Mouse (Mus musculus): ENCODE measurements at regions not wholly inside any gene's neighbourhood (a gene's known extent, or its start where the extent isn't known, plus 50 kb on each side); places are given as distances from the start of the nearest gene placed in this dataset.

GRCm38 (mm10) chr9:50124241-50124640 is 220.5 kb downstream of the Rpl10-ps3 start:
- Histone ChIP-seq H3K4me3 (no peak overlapping the region), H3K27ac (no peak overlapping the region), H3K9me3 (no peaks in the 10 kb centered on the region), H3K36me3 (no peaks in the 10 kb centered on the region), H3K27me3 (replicated peaks) (no peaks in the 10 kb centered on the region), H3K4me2 (replicated peaks) (no peak overlapping the region), H3K4me1 (0 out of 2 replicates have a peak, but pooled peaks cover 4% of the 10 kb centered on the region), H3K9ac (no peak overlapping the region)
- 30% methylated on average over 4 of the region's 4 CpGs for WGBS
- no peak for ATAC-seq (ENCODE audit: low FRiP score, low read depth)

GRCm38 (mm10) chr9:50120820-50121599 is 223.8 kb downstream of the Rpl10-ps3 start:
- H3K9me3 ChIP-seq, result no peaks in the 10 kb centered on the region

DNA sequence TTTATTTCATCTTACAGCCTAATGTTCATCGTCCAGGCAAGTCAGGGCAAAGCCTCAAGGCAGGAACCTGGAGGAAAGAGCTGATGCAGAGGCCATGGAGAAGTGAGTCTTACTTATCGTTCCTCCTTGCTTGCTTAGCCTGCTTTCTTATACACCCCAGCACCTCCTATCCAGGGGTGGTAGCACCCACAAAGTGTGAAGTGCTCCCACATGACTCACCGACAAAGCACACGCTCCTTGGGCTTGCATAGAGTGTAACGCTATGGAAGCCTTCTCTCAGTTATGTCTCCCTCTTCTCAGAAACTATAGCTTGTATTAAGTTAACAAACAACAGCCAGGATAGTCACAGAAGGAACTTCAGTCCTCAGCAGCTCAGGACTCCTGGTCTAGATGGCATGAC is 225.4 kb downstream of the Rpl10-ps3 start:
- Histone ChIP-seq H3K4me2 (replicated peaks) (no peak overlapping the region), H3K4me3 (no peak overlapping the region), H3K9ac (no peak overlapping the region), H3K9me3 (no peaks in the 10 kb centered on the region), H3K36me3 (no peaks in the 10 kb centered on the region), H3K27ac (no peak overlapping the region), H3K27me3 (replicated peaks) (no peaks in the 10 kb centered on the region), H3K4me1 (0 out of 2 replicates have a peak, but pooled peaks cover 3% of the 10 kb centered on the region)
- WGBS, result 91% methylated on average over 5 of the region's 5 CpGs
- no peak for ATAC-seq (ENCODE audit: low FRiP score, low read depth)

More at GRCm38 (mm10) chr9:50120820-50121599, 223.8 kb downstream of the Rpl10-ps3 start:
- no peak overlapping the region for H3K4me2 ChIP-seq (replicated peaks)
- H3K36me3 ChIP-seq, result no peaks in the 10 kb centered on the region
- H3K27me3 ChIP-seq (replicated peaks), result no peaks in the 10 kb centered on the region
- ATAC-seq (ENCODE audit: low FRiP score, low read depth), result no peak
- 90% methylated on average over 9 of the region's 9 CpGs for WGBS
- 0 out of 2 replicates have a peak, but pooled peaks cover 4% of the 10 kb centered on the region for H3K4me1 ChIP-seq
- no peak overlapping the region for H3K9ac ChIP-seq
- H3K27ac ChIP-seq, result no peak overlapping the region
- no peak overlapping the region for H3K4me3 ChIP-seq

- Histone ChIP-seq H3K4me3 (no peak overlapping the region), H3K9ac (no peak overlapping the region), H3K27me3 (replicated peaks) (no peaks in the 10 kb centered on the region), H3K4me2 (replicated peaks) (no peak overlapping the region), H3K9me3 (no peaks in the 10 kb centered on the region), H3K36me3 (no peaks in the 10 kb centered on the region), H3K4me1 (no peaks in the 10 kb centered on the region), H3K27ac (no peak overlapping the region)
- no peak for ATAC-seq (ENCODE audit: low FRiP score, low read depth)
- 85% methylated on average over 6 of the region's 6 CpGs for WGBS
Measured at GRCm38 (mm10) chr9:50118578-50118977, 226.2 kb downstream of the Rpl10-ps3 start.

DNA sequence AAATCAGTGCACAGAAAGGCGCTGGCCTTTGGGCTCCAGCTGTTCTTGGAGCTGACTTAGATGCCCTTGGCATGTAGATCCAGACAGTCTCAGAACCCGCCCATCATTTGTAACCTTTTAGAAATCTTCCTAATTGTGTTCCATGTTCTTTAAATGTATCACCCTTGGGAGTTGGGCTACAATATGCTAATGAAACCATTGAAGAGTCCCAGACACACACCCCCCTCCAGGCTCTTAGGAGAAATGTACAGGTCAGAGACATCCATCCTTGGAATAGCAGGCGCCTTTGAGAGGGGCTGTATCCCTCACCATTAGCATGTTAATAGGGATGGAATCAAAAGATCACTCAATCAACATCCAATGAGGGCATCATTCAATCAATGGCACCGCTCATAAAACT is 238.2 kb downstream of the Rpl10-ps3 start:
- H3K9ac ChIP-seq, result no peak overlapping the region
- WGBS, result 29% methylated on average over 4 of the region's 4 CpGs
- no peaks in the 10 kb centered on the region for H3K36me3 ChIP-seq
- no peak overlapping the region for H3K4me3 ChIP-seq
- ATAC-seq (ENCODE audit: low FRiP score, low read depth), result no peak
- H3K27ac ChIP-seq, result no peak overlapping the region
- no peaks in the 10 kb centered on the region for H3K9me3 ChIP-seq
- H3K4me1 ChIP-seq, result peaks cover 7% of the 10 kb centered on the region; the same call in 1 of the 2 replicates
- H3K4me2 ChIP-seq (replicated peaks), result no peak overlapping the region
- no peaks in the 10 kb centered on the region for H3K27me3 ChIP-seq (replicated peaks)

GRCm38 (mm10) chr9:50102766-50103165 is 242.0 kb downstream of the Rpl10-ps3 start:
- no peaks in the 10 kb centered on the region for H3K9me3 ChIP-seq
- H3K4me1 ChIP-seq, result peaks cover 7% of the 10 kb centered on the region; the same call in 1 of the 2 replicates
- H3K9ac ChIP-seq, result no peak overlapping the region
- H3K4me2 ChIP-seq (replicated peaks), result no peak overlapping the region
- H3K4me3 ChIP-seq, result no peak overlapping the region
- no peak for ATAC-seq (ENCODE audit: low FRiP score, low read depth)
- 19% methylated on average over 1 of the region's 1 CpGs for WGBS
- no peak overlapping the region for H3K27ac ChIP-seq
- no peaks in the 10 kb centered on the region for H3K36me3 ChIP-seq
- no peaks in the 10 kb centered on the region for H3K27me3 ChIP-seq (replicated peaks)

DNA sequence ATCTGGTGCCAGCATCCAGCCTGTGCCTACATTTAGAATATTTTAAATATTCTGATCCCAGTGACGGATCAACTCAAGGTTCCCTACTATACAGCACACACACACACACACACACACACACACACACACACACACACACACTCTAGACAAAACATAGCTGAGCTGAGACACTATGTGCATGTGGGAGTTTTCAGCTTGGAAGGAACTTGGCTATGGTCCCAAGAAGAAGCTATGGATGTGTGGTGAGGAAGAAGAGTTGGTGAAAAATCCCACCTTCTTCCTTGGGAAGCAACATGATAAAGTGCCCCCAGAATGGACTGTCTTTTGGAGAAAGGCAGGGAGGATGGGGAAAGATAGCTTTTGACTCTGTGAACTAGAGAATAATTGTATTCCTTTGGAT is 243.7 kb downstream of the Rpl10-ps3 start:
- Histone ChIP-seq H3K4me3 (no peak overlapping the region), H3K27me3 (replicated peaks) (no peaks in the 10 kb centered on the region), H3K9me3 (no peaks in the 10 kb centered on the region), H3K4me1 (no peaks in the 10 kb centered on the region), H3K4me2 (replicated peaks) (no peak overlapping the region), H3K9ac (no peak overlapping the region), H3K36me3 (no peaks in the 10 kb centered on the region), H3K27ac (no peak overlapping the region)
- WGBS, result 88% methylated on average over 1 of the region's 1 CpGs
- ATAC-seq (ENCODE audit: low FRiP score, low read depth), result no peak

GRCm38 (mm10) chr9:50090968-50091367 is 253.8 kb downstream of the Rpl10-ps3 start:
- H3K4me3 ChIP-seq, result no peak overlapping the region
- no peaks in the 10 kb centered on the region for H3K4me1 ChIP-seq
- no peaks in the 10 kb centered on the region for H3K36me3 ChIP-seq
- WGBS, result 80% methylated on average over 8 of the region's 8 CpGs
- H3K27ac ChIP-seq, result no peak overlapping the region
- H3K9ac ChIP-seq, result no peak overlapping the region
- ATAC-seq (ENCODE audit: low FRiP score, low read depth), result no peak
- no peaks in the 10 kb centered on the region for H3K27me3 ChIP-seq (replicated peaks)
- H3K4me2 ChIP-seq (replicated peaks), result no peak overlapping the region
- no peaks in the 10 kb centered on the region for H3K9me3 ChIP-seq

DNA sequence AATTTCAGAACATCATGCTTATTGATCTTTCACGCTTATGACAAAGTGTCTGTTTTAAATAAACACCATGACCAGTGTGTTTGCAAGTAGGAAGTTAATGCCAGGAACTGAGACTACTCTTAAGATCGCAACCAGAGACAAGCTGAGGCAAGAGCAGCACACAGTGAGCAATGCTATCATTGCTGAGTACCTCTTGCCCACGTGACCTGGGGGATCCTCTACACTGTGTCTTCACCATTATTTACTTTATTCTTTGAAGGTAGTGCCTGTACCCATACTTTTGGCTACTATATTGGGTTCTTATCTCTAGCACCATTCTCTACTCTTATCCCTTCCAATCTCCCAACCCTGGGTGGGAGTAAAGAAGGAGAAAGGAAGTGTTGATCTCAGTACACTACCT is 254.9 kb downstream of the Rpl10-ps3 start:
- no peaks in the 10 kb centered on the region for H3K36me3 ChIP-seq
- no peaks in the 10 kb centered on the region for H3K4me1 ChIP-seq
- H3K4me2 ChIP-seq (replicated peaks), result no peak overlapping the region
- no peak for ATAC-seq (ENCODE audit: low FRiP score, low read depth)
- H3K27ac ChIP-seq, result no peak overlapping the region
- 85% methylated on average over 3 of the region's 3 CpGs for WGBS
- no peaks in the 10 kb centered on the region for H3K9me3 ChIP-seq
- H3K4me3 ChIP-seq, result no peak overlapping the region
- H3K27me3 ChIP-seq (replicated peaks), result no peaks in the 10 kb centered on the region
- H3K9ac ChIP-seq, result no peak overlapping the region

GRCm38 (mm10) chr9:50080205-50080604 is 264.6 kb downstream of the Rpl10-ps3 start:
- Histone ChIP-seq H3K4me2 (replicated peaks) (no peak overlapping the region), H3K27ac (no peak overlapping the region), H3K4me3 (no peak overlapping the region), H3K4me1 (no peaks in the 10 kb centered on the region), H3K36me3 (no peaks in the 10 kb centered on the region), H3K27me3 (replicated peaks) (no peaks in the 10 kb centered on the region), H3K9ac (no peak overlapping the region), H3K9me3 (no peaks in the 10 kb centered on the region)
- 80% methylated on average over 3 of the region's 3 CpGs for WGBS
- ATAC-seq (ENCODE audit: low FRiP score, low read depth), result no peak

DNA sequence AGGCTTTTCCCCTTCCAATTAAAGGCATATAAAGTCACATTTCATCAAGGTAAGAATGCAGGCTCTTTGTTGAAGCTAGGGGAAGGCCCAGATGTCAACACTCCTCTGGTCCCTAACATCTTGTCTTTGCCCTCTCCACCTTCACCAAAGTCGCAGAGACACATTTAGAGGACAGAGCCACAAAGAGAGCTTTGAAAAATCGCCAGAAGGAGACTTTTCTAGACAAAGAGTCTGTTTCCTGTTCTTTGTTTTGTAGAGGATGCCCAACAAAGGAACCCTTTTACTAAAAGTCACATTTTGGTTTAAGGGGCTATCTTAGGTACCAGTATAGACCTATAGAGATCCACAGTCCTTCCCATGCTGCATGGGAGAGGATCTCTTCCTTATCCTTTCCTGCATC is 269.9 kb upstream of the Ncam1 start:
- 64% methylated on average over 2 of the region's 2 CpGs for WGBS
- H3K9me3 ChIP-seq, result no peaks in the 10 kb centered on the region
- no peak for ATAC-seq (ENCODE audit: low FRiP score, low read depth)
- H3K27ac ChIP-seq, result no peak overlapping the region
- no peaks in the 10 kb centered on the region; the same call in 1 of the 2 replicates for H3K4me1 ChIP-seq
- no peak overlapping the region for H3K4me2 ChIP-seq (replicated peaks)
- H3K4me3 ChIP-seq, result no peak overlapping the region
- no peak overlapping the region for H3K9ac ChIP-seq
- 0 out of 2 replicates have a peak, but pooled peaks cover 3% of the 10 kb centered on the region for H3K27me3 ChIP-seq (replicated peaks)
- no peaks in the 10 kb centered on the region for H3K36me3 ChIP-seq

DNA sequence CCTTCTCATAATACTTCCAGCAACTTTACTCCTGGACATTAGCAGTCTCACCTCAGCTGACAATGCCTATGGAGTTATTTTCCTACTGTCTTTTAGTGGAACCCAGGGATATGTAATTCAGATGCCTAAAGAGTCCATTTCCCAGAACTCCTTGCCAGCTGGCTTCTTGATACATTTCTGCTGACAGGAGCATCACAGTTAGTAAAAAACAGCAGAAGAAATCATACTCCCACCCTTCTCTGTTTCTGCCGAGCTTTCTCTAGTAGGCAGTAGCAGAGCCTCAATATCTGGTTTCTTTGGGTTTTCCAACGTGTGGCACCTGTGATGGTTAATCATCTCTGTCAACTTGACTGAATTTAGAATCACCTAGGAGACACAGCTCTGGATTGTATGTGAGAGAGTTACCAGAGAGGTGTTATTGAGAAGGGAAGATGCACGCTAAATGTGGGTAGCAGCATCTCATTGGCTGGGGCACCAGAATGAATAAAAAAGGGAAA is 269.1 kb upstream of the Ncam1 start:
- Histone ChIP-seq H3K9ac (no peak overlapping the region), H3K4me3 (no peak overlapping the region), H3K36me3 (no peaks in the 10 kb centered on the region), H3K4me2 (replicated peaks) (no peak overlapping the region), H3K9me3 (no peaks in the 10 kb centered on the region), H3K27ac (no peak overlapping the region), H3K4me1 (no peaks in the 10 kb centered on the region; the same call in 1 of the 2 replicates), H3K27me3 (replicated peaks) (0 out of 2 replicates have a peak, but pooled peaks cover 3% of the 10 kb centered on the region)
- ATAC-seq (ENCODE audit: low FRiP score, low read depth), result no peak
- 79% methylated on average over 3 of the region's 3 CpGs for WGBS
